Mouse (Mus musculus) liver, embryonic 15.5 days (tissue): ENCODE data around the gene Gm29133. TPM values are rescaled to one million over a fixed set of nuclear protein-coding genes. Genes with fewer than 3 reads are reported as not detected.

ENCODE experiments used
- ATAC-seq: fragments of 200-750 bp; cut with Nextera tagmentation; 2 replicates; pipeline ENCODE4 v1.8.0; 2017; ENCODE audit warnings: moderate number of reproducible peaks, mild to moderate bottlenecking, moderate library complexity; ENCODE audit not compliant: insufficient read depth
- H3K27ac ChIP-seq: fragments of 300-500 bp; sonication (generic); replicated peaks from 2 replicates; pipeline ENCODE4 v1.5.1; 2015; ENCODE audit warnings: mild to moderate bottlenecking, inconsistent platforms
- H3K27me3 ChIP-seq: fragments of 300-500 bp; sonication (generic); 2 replicates; pipeline ENCODE4 v1.6.1; 2015; ENCODE audit warnings: mild to moderate bottlenecking, inconsistent platforms
- H3K36me3 ChIP-seq: fragments of 300-500 bp; sonication (generic); replicated peaks from 2 replicates; pipeline ENCODE4 v1.6.1; 2015; ENCODE audit warnings: moderate library complexity, mild to moderate bottlenecking, inconsistent platforms
- H3K4me1 ChIP-seq: fragments of 300-500 bp; sonication (generic); replicated peaks from 2 replicates; pipeline ENCODE4 v1.6.1; 2015; ENCODE audit warnings: inconsistent platforms
- H3K4me2 ChIP-seq: fragments of 300-500 bp; sonication (generic); 2 replicates; pipeline ENCODE4 v1.6.1; 2015; ENCODE audit warnings: moderate library complexity, mild to moderate bottlenecking, inconsistent platforms
- H3K4me3 ChIP-seq: fragments of 300-500 bp; sonication (generic); replicated peaks from 2 replicates; pipeline ENCODE4 v1.5.1; 2015; ENCODE audit warnings: mild to moderate bottlenecking, inconsistent platforms
- H3K9ac ChIP-seq: fragments of 300-500 bp; sonication (generic); 2 replicates; pipeline ENCODE4 v1.6.1; 2015; ENCODE audit warnings: moderate library complexity, mild to moderate bottlenecking, inconsistent platforms
- H3K9me3 ChIP-seq: fragments of 300-500 bp; sonication (generic); replicated peaks from 2 replicates; pipeline ENCODE4 v1.6.1; 2016; ENCODE audit warnings: inconsistent platforms
- WGBS: fragments of 180-500 bp; shearing (Covaris S2); methylation state at CpG from one replicate; pipeline ENCODE4 v1.1.7; 2015; ENCODE audit warnings: mixed read lengths; ENCODE audit not compliant: insufficient replicate concordance; 5-methylcytosine and 5-hydroxymethylcytosine counted together
- polyA plus RNA-seq: library from polyadenylated mRNA; unstranded; fragments of >200 nt; fragmentation: Nextera tagmentation; extraction: Ambion mirVana; gene quantifications from 2 replicates; pipeline ENCODE4 v1.2.1, GENCODE M21; 2015

The Gm29133 gene
- not detected in 2 replicates for polyA plus RNA-seq

DNA sequence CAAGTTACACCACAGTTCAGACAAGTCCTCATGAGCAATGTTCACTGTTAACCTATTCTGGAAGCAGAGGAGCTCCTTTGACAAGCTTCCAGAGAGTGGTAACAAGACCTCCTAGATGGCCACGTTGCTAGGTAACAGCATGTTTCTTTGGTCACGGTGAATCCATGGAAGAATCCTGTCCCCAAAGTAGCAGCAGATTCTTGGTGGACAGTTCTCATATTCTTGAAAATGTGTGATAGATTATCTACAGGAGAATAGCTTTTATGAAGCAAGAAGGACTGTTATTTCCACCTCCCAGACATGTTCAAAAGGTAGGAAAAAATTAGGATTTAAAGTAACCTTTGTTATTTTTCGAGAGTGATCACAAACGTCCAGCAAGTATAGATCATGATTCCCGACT, at the start of gene Gm29133:
Gm29133 (plus strand) TSS at position 301 of the 400 bp plus-strand sequence.
- WGBS: 51% methylated on average over 5 of the region's 5 CpGs
- no peak within 1 kb of the TSS for H3K9ac ChIP-seq
- H3K27me3 ChIP-seq: no peaks in the 10 kb centered on the region
- H3K4me2 ChIP-seq: no peak within 1 kb of the TSS
- ATAC-seq: no peak
- H3K4me3 ChIP-seq: no peak within 1 kb of the TSS
- H3K27ac ChIP-seq: no peak within 1 kb of the TSS
- no peaks in the 10 kb centered on the region for H3K4me1 ChIP-seq
- H3K36me3 ChIP-seq: no peaks in the 10 kb centered on the region
- H3K9me3 ChIP-seq: no peaks in the 10 kb centered on the region

DNA sequence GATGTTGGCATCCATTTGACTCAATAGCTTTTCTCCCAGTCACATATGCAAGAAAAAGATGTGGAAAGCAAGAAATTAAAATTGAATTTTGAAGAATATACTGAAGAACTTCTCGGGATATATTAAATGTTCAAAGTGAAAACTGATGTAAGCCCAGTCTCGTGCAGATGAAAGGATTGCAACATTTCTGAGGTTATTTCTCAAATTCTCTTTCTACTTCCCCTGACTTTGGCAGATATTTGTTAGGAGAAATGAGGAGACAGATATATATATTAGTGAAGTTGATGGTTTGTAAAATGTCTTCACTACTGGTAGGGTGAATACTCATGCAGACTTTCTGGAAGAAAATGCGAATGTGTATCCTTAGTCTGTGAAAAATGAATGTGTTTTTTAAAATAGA, 48.9 kb upstream of the Gm29133 start:
- Histone ChIP-seq H3K4me1 (no peaks in the 10 kb centered on the region), H3K9ac (no peak overlapping the region), H3K36me3 (no peaks in the 10 kb centered on the region), H3K9me3 (no peaks in the 10 kb centered on the region), H3K4me3 (no peak overlapping the region), H3K27me3 (no peaks in the 10 kb centered on the region), H3K4me2 (no peak overlapping the region), H3K27ac (no peak overlapping the region)
- no peak for ATAC-seq
- 60% methylated on average over 3 of the region's 3 CpGs for whole genome bisulfite sequencing

DNA sequence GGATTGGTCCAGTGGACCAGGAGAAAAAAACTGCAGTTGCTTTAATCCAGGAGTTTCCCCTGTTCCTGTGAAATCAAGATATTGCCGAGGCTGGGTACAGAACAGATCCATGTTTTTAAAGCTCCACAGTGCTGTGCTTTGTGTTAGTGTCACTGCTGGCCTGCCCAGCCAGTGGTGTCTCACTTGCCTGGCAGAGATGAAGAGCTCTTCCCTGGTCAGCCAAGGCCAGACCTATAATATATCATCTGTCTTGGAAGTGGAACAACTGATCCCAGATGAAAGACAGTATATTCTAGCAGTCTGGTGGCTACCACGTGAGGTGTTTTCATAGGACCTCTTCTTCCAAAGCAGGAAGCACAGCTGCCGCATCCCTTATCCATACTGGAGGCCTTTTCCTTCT, 46.7 kb upstream of the Gm29133 start:
- H3K9me3 ChIP-seq: no peaks in the 10 kb centered on the region
- no peaks in the 10 kb centered on the region for H3K36me3 ChIP-seq
- H3K4me2 ChIP-seq: no peak overlapping the region

DNA sequence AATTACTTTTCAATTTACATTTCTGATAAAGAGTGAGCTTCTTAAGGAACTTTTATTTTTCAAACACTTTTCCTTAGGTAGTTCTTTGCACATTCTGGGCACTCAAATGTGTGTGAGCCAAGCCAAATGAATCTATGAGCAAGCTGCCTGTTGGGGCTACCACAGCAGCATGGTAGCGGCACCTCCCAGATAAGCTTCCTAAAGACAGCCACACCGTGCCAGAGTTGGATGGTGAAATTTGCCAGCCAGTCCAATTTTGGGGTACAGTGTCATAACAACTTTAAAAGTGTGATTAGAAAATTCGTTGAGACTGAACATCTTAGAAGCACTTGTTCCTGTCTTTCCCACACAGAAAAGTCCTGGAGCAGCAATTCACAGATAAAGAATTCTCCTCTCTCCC, 41.5 kb upstream of the Gm29133 start:
- WGBS: 36% methylated on average over 3 of the region's 3 CpGs
- no peaks in the 10 kb centered on the region for H3K36me3 ChIP-seq
- ATAC-seq: no peak
- H3K4me2 ChIP-seq: no peak overlapping the region
- no peaks in the 10 kb centered on the region for H3K4me1 ChIP-seq
- H3K27ac ChIP-seq: no peak overlapping the region
- H3K9ac ChIP-seq: no peak overlapping the region
- H3K27me3 ChIP-seq: no peaks in the 10 kb centered on the region
- no peak overlapping the region for H3K4me3 ChIP-seq
- H3K9me3 ChIP-seq: no peaks in the 10 kb centered on the region

More for the DNA sequence above, 46.7 kb upstream of the Gm29133 start:
- WGBS: 65% methylated on average over 3 of the region's 3 CpGs
- ATAC-seq: no peak
- no peaks in the 10 kb centered on the region for H3K27me3 ChIP-seq
- no peaks in the 10 kb centered on the region for H3K4me1 ChIP-seq
- H3K27ac ChIP-seq: no peak overlapping the region
- no peak overlapping the region for H3K4me3 ChIP-seq
- H3K9ac ChIP-seq: no peak overlapping the region

DNA sequence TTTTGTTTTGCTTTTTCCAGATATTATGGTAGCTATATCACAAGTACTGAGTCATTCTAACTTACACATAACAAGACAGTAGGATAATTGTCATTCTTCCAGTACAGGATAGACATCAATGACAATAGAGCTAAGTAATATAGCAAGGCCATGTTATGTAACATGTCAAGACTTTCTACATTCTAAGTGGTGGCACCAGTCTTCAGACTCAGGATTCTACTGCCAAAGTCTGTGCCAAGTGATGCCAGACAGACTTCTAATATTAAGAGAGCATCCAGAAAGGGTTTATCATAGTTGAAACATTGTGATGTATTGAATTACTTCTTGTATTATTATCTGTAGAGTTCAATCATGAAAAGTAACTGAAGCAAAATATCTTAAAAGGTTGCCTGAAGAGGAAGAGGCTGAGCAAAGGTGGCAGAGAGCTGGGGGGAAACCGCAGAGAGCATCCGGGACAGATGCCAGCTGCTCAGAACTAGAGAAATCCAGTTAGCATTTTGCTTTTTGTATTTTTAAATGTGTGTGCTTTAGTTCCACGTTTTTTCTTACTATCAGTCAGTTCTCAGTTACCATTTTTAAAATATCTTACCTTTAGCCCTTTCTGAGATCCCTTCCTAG, 34.2 kb upstream of the Gm29133 start:
- Histone ChIP-seq H3K4me1 (no peaks in the 10 kb centered on the region), H3K4me2 (no peak overlapping the region), H3K4me3 (no peak overlapping the region), H3K27ac (no peak overlapping the region), H3K9ac (no peak overlapping the region), H3K36me3 (no peaks in the 10 kb centered on the region), H3K9me3 (no peaks in the 10 kb centered on the region), H3K27me3 (no peaks in the 10 kb centered on the region)
- no peak for ATAC-seq
- 48% methylated on average over 3 of the region's 3 CpGs for WGBS

DNA sequence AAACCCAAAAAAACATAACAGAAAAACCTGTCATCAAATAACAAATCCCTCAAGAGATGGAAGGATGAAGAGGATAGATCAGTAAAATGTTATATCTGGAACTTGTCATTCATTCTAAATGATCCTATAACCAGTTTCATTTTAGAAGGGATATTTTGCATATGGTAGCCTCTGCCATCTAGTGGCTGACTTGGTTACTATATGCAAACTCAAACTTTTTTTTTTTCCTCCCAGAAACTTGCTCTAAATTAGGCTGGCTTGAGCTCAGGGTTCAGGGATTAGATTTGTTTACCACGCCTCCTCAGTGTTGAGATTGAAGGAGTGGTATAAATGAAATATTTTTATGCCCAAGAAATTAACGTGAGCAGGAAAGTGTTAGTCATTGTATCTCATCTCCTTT, 27.3 kb upstream of the Gm29133 start:
- Histone ChIP-seq H3K36me3 (no peaks in the 10 kb centered on the region), H3K4me1 (no peaks in the 10 kb centered on the region), H3K4me3 (no peak overlapping the region), H3K27me3 (no peaks in the 10 kb centered on the region), H3K9me3 (no peaks in the 10 kb centered on the region), H3K9ac (no peak overlapping the region), H3K4me2 (no peak overlapping the region), H3K27ac (no peak overlapping the region)
- ATAC-seq: no peak
- 17% methylated on average over 2 of the region's 2 CpGs for WGBS

DNA sequence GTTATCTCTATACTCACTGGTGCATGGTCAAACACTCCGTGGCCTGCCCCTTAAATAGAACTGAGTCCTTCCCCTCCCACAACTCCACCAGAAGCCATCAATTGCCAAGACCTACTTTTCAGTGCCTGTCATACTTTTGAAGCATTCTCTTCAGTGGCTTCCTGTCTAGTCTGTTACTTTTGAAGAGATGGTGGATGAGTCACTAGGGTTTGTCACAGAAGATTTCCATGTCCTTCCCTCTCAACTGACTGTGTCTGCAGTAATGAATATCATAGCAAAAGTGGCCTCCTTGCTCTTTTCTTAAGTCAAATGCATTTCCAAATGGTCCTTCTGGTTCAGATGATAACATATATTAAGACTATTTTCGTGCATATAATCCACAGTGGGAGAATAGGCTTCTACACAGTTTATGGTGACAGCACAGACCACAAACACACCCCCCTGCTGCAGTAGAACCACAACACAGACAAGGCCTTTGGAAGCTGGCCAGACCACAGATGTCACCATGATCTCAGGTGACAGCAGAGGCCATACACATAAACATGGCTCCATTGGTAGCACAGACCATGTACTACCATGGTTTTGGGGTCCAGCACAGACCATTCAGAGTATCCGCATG, 16.9 kb upstream of the Gm29133 start:
- 37% methylated on average over 3 of the region's 3 CpGs for WGBS
- no peaks in the 10 kb centered on the region for H3K9me3 ChIP-seq
- H3K9ac ChIP-seq: no peak overlapping the region
- no peaks in the 10 kb centered on the region for H3K36me3 ChIP-seq
- H3K4me2 ChIP-seq: no peak overlapping the region
- no peaks in the 10 kb centered on the region for H3K4me1 ChIP-seq
- no peaks in the 10 kb centered on the region for H3K27me3 ChIP-seq
- ATAC-seq: no peak
- H3K27ac ChIP-seq: no peak overlapping the region
- H3K4me3 ChIP-seq: no peak overlapping the region

DNA sequence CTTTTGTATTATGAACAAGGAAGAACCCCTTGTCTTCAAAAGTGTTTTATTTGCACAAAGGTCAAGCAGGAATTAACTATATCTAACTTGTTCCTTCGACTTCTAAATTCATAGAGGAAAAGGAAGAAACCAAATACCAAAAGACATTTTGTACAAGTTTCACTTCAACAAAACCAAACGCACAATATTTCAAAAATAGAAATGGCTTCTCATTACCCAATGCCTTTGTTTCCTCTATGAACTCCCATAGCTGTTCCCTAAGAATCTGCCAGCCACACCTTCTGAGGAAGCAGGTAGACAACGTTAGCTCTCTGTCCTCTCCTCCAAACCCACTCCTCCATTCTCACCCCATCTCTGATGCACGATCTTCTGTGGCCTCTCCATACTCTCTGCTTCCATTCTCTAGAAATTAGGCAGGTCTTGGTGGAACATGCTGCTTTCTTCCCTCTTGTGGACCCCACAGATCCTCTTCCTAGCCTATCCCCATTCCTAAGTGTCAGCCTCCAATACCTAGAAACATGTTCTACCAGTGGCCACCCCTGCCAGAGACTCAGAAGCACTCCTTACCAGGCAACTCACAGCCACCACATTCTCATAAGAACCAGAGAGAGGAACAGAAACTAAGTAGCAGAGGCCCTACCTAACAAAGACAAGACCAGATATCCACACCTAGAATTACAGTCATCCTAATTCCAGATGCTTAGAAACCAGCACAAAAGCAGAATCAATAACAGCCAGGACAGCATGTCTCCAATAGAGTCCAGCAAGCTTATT, 4.1 kb upstream of the Gm29133 start:
- no peak overlapping the region for H3K9ac ChIP-seq
- H3K27ac ChIP-seq: no peak overlapping the region
- no peaks in the 10 kb centered on the region for H3K27me3 ChIP-seq
- ATAC-seq: no peak
- H3K4me2 ChIP-seq: no peak overlapping the region
- H3K9me3 ChIP-seq: no peaks in the 10 kb centered on the region
- no peaks in the 10 kb centered on the region for H3K4me1 ChIP-seq
- H3K4me3 ChIP-seq: no peak overlapping the region
- H3K36me3 ChIP-seq: no peaks in the 10 kb centered on the region
- 40% methylated on average over 4 of the region's 4 CpGs for WGBS

DNA sequence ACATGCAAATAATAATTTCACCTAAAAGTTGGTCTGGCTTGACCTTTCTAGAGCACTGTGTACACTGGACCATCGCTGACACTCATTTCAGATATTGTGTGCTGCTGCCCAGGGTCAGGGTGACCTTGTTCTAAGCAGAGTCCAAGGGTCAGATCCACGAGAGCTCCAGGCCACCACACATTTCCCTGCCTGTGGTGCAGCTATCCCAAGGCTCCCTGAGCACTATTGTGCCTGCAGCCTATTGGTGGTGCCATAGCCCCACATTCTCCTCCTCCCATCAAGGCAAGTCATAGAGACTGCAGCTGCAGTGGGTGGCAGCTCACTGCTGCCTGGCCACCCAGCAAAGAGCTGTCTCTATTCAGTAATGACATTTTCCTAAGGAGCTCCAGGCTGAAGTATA, 2.7 kb upstream of the Gm29133 start:
- WGBS: 21% methylated on average over 2 of the region's 2 CpGs
- no peak overlapping the region for H3K9ac ChIP-seq
- no peak overlapping the region for H3K4me2 ChIP-seq
- H3K27ac ChIP-seq: no peak overlapping the region
- H3K27me3 ChIP-seq: no peaks in the 10 kb centered on the region
- no peaks in the 10 kb centered on the region for H3K9me3 ChIP-seq
- H3K4me3 ChIP-seq: no peak overlapping the region
- H3K36me3 ChIP-seq: no peaks in the 10 kb centered on the region
- no peak for ATAC-seq
- no peaks in the 10 kb centered on the region for H3K4me1 ChIP-seq

DNA sequence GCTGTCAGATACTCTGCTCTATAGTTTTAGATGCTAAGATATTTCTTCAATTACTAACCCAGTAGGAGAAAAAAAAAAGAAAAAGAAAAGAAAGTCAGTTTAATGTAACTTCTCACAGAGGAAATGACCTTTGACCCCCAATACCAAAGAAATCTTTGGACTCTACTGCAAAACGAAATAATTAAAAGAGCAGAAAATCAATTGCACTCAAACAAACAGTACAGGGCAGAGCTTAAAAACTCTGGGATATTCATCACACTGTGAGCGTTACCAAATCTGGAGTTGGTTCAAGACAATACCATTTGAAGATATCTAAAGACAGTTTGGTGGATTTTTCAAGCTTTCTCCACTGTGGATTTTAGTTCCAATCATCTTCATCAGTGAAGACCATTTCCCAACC, 15.4 kb downstream of the Gm29133 start:
- ATAC-seq: no peak
- whole genome bisulfite sequencing: 37% methylated on average over 2 of the region's 2 CpGs
- no peaks in the 10 kb centered on the region for H3K4me1 ChIP-seq
- H3K9ac ChIP-seq: no peak overlapping the region
- H3K4me3 ChIP-seq: no peak overlapping the region
- H3K27me3 ChIP-seq: no peaks in the 10 kb centered on the region
- no peaks in the 10 kb centered on the region for H3K9me3 ChIP-seq
- H3K4me2 ChIP-seq: no peak overlapping the region
- no peak overlapping the region for H3K27ac ChIP-seq
- H3K36me3 ChIP-seq: no peaks in the 10 kb centered on the region

DNA sequence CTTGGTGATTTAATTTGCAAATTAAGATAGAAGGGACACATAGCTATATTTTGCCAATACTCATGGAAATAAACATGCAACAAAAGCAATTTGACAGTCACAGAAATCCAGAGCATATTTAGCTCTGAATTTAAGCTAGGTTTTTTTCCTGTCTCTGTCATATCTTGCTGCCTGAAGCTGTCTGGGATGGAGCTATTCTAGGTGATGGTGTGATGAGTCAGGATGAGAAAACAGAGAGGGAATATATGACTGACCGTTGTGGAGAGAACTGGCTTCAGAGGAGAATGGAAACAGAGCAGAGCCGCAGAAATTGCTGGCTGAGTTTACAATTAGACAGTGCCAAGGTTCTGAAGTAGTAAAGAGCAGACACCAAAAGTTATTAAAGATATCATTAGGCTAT, 26.3 kb downstream of the Gm29133 start:
- Histone ChIP-seq H3K9me3 (no peaks in the 10 kb centered on the region), H3K4me1 (no peaks in the 10 kb centered on the region), H3K27ac (no peak overlapping the region), H3K9ac (no peak overlapping the region), H3K4me3 (no peak overlapping the region), H3K27me3 (no peaks in the 10 kb centered on the region), H3K4me2 (no peak overlapping the region), H3K36me3 (no peaks in the 10 kb centered on the region)
- 52% methylated on average over 2 of the region's 2 CpGs for WGBS
- ATAC-seq: no peak
